Mouse (Mus musculus) gastrocnemius, postnatal 10 days (tissue): ENCODE data around the gene Sac3d1. TPM values are rescaled to one million over a fixed set of nuclear protein-coding genes. Genes with fewer than 3 reads are reported as not detected.

ENCODE experiments used
- DNase-seq: peaks from one replicate; pipeline ENCODE4 v3.0.0; 2021; ENCODE audit warnings: mixed read lengths
- total RNA-seq, 2 experiments: library from RNA; stranded (reverse); gene quantifications; 2 replicates each; pipeline ENCODE4 v1.2.3; 2021

Gene Sac3d1
- total RNA-seq, 2 experiments from 2014 or later = 12.4 to 13.9 TPM

GRCm38 (mm10) chr19:6069851-6070250 lies 48.6 kb downstream of the Sac3d1 start:
- no peak for DNase-seq

- DNase-seq = no peak
Observed at GRCm38 (mm10) chr19:6068951-6069350, 49.5 kb downstream of the Sac3d1 start.

- peak; percentile 85 for DNase-seq
Observed at GRCm38 (mm10) chr19:6067724-6068415, 50.6 kb downstream of the Sac3d1 start, which contains the start of gene Tm7sf2. Gene Tm7sf2, minus strand, starts transcription at chr19:6068373.

GRCm38 (mm10) chr19:6067011-6067723 lies 51.3 kb downstream of the Sac3d1 start:
- peak; percentile 84 for DNase-seq

GRCm38 (mm10) chr19:6066571-6066970 lies 51.9 kb downstream of the Sac3d1 start:
- no peak for DNase-seq

Other genes starting within 250 kb of the Sac3d1 start
- 10 to 100 TPM in 1 of 2 experiments, 1 to 10 TPM in 1; 7.4 to 10.3 TPM for gene Frmd8, start 243.4 kb downstream of the Sac3d1 start, total RNA-seq
- 1 to 10 TPM; 2.6 to 3.5 TPM for gene Slc25a45, start 240.8 kb downstream of the Sac3d1 start, total RNA-seq
- gene Tigd3, start 224.5 kb downstream of the Sac3d1 start, total RNA-seq = under 1 TPM; 0.82 to 0.95 TPM
- 10 to 100 TPM; 86.8 to 90.9 TPM for gene Dpf2, start 205.6 kb downstream of the Sac3d1 start, total RNA-seq
- 10 to 100 TPM; 16.6 to 20.9 TPM for gene Cdc42ep2, start 193.8 kb downstream of the Sac3d1 start, total RNA-seq
- 10 to 100 TPM; 13.7 to 18.7 TPM for gene Pola2, start 154.4 kb downstream of the Sac3d1 start, total RNA-seq
- not detected for gene Slc22a20, start 132.5 kb downstream of the Sac3d1 start, total RNA-seq
- gene Capn1, start 102.8 kb downstream of the Sac3d1 start, total RNA-seq = 10 to 100 TPM; 78.1 to 83.8 TPM
- gene Syvn1, start 72.1 kb downstream of the Sac3d1 start, total RNA-seq = 10 to 100 TPM; 18.4 to 22.1 TPM
- 10 to 100 TPM; 34.1 to 36.3 TPM for gene Mrpl49, start 60.9 kb downstream of the Sac3d1 start, total RNA-seq
- gene Fau, start 60.8 kb downstream of the Sac3d1 start, total RNA-seq = 100 to 1,000 TPM; 669 to 708 TPM
- gene Znhit2, start 57.5 kb downstream of the Sac3d1 start, total RNA-seq = 10 to 100 TPM; 10.6 to 11.0 TPM
- 1 to 10 TPM; 4.7 to 5.8 TPM for gene Tm7sf2, start 50.3 kb downstream of the Sac3d1 start, total RNA-seq
- gene Vps51, start 41.4 kb downstream of the Sac3d1 start, total RNA-seq = 10 to 100 TPM; 23.1 to 29.4 TPM
- not detected for gene Tmem262, start 38.6 kb downstream of the Sac3d1 start, total RNA-seq
- gene Gm28374, start 36.4 kb downstream of the Sac3d1 start, total RNA-seq = not detected
- 10 to 100 TPM; 18.5 to 20.1 TPM for gene Zfpl1, start 33.7 kb downstream of the Sac3d1 start, total RNA-seq
- gene Cdca5, start 33.7 kb downstream of the Sac3d1 start, total RNA-seq = 1 to 10 TPM; 3.5 to 4.1 TPM
- under 1 TPM in 1 of 2 experiments, not detected in 1; 0.59 TPM for gene AC131692.1, start 24.2 kb downstream of the Sac3d1 start, total RNA-seq
- under 1 TPM in 1 of 2 experiments, not detected in 1; 0.09 TPM for gene Naaladl1, start 12.9 kb downstream of the Sac3d1 start, total RNA-seq
- gene Snx15, start 9.7 kb upstream of the Sac3d1 start, total RNA-seq = 10 to 100 TPM; 12.0 to 14.6 TPM
- gene Batf2, start 22.3 kb upstream of the Sac3d1 start, total RNA-seq = under 1 TPM; 0.23 to 0.41 TPM
- 10 to 100 TPM; 56.4 to 65.4 TPM for gene Arl2, start 22.9 kb upstream of the Sac3d1 start, total RNA-seq
- gene Majin, start 65.7 kb upstream of the Sac3d1 start, total RNA-seq = not detected
- gene Gpha2, start 107.7 kb upstream of the Sac3d1 start, total RNA-seq = not detected
- 10 to 100 TPM; 24.3 to 25.4 TPM for gene Ppp2r5b, start 117.2 kb upstream of the Sac3d1 start, total RNA-seq
- 10 to 100 TPM; 13.2 to 15.0 TPM for gene Atg2a, start 123.0 kb upstream of the Sac3d1 start, total RNA-seq
- gene Ehd1, start 158.1 kb upstream of the Sac3d1 start, total RNA-seq = 10 to 100 TPM; 54.0 to 64.8 TPM
- gene Cdc42bpg, start 187.8 kb upstream of the Sac3d1 start, total RNA-seq = 1 to 10 TPM; 4.2 to 4.5 TPM
- gene Men1, start 216.3 kb upstream of the Sac3d1 start, total RNA-seq = 10 to 100 TPM; 11.3 to 12.9 TPM
- gene Map4k2, start 222.5 kb upstream of the Sac3d1 start, total RNA-seq = 10 to 100 TPM; 11.9 to 19.3 TPM
- 100 to 1,000 TPM in 1 of 2 experiments, 10 to 100 TPM in 1; 88.6 to 123 TPM for gene Sf1, start 245.0 kb upstream of the Sac3d1 start, total RNA-seq